Mouse (Mus musculus) embryonic facial prominence, embryonic 13.5 days (tissue): ENCODE results near the gene Tiam2. TPM values are rescaled to one million over a fixed set of nuclear protein-coding genes. Genes with fewer than 3 reads are reported as not detected.

ENCODE experiments used
- ATAC-seq: fragments of 200-750 bp; cut with Nextera tagmentation; 2 replicates; pipeline ENCODE4 v1.8.0; 2017; ENCODE audit warnings: low read depth; ENCODE audit not compliant: insufficient number of reproducible peaks, insufficient read depth, low FRiP score, low TSS enrichment
- H3K27ac ChIP-seq: fragments of 300-500 bp; sonication (generic); 2 replicates; pipeline ENCODE4 v1.5.1; 2015; ENCODE audit warnings: moderate library complexity, mild to moderate bottlenecking, inconsistent platforms
- H3K27me3 ChIP-seq: fragments of 300-500 bp; sonication (generic); 2 replicates; pipeline ENCODE4 v1.6.1; 2015; ENCODE audit warnings: mild to moderate bottlenecking, inconsistent platforms
- H3K36me3 ChIP-seq: fragments of 300-500 bp; sonication (generic); 2 replicates; pipeline ENCODE4 v1.6.1; 2015; ENCODE audit warnings: mild to moderate bottlenecking, inconsistent platforms
- H3K4me1 ChIP-seq: fragments of 300-500 bp; sonication (generic); 2 replicates; pipeline ENCODE4 v1.6.1; 2015; ENCODE audit warnings: inconsistent platforms
- H3K4me2 ChIP-seq: fragments of 300-500 bp; sonication (generic); 2 replicates; pipeline ENCODE4 v1.6.1; 2015; ENCODE audit warnings: moderate library complexity, mild to moderate bottlenecking, inconsistent platforms
- H3K4me3 ChIP-seq: fragments of 300-500 bp; sonication (generic); 2 replicates; pipeline ENCODE4 v1.5.1; 2015; ENCODE audit warnings: mild to moderate bottlenecking, inconsistent platforms
- H3K9ac ChIP-seq: fragments of 300-500 bp; sonication (generic); 2 replicates; pipeline ENCODE4 v1.6.1; 2015; ENCODE audit warnings: mild to moderate bottlenecking, inconsistent platforms
- H3K9me3 ChIP-seq: fragments of 300-500 bp; sonication (generic); 2 replicates; pipeline ENCODE4 v1.6.1; 2016; ENCODE audit warnings: inconsistent platforms
- WGBS: fragments of 180-500 bp; shearing (Covaris S2); methylation state at CpG from one replicate; pipeline ENCODE4 v1.1.7; 2015; ENCODE audit warnings: mixed read lengths; 5-methylcytosine and 5-hydroxymethylcytosine counted together
- polyA plus RNA-seq: library from polyadenylated mRNA; unstranded; fragments of >200 nt; fragmentation: Nextera tagmentation; extraction: Ambion mirVana; gene quantifications from 2 replicates; pipeline ENCODE4 v1.2.1, GENCODE M21; 2015

The Tiam2 gene
- polyA plus RNA-seq, 1 experiment from 2014 or later, result 25.2 TPM

GRCm38 (mm10) chr17:3487721-3488601, 161.6 kb downstream of the Tiam2 start:
- Histone ChIP-seq H3K27ac (no peak overlapping the region), H3K27me3 (no peaks in the 10 kb centered on the region), H3K4me1 (no peaks in the 10 kb centered on the region), H3K9me3 (no peaks in the 10 kb centered on the region), H3K4me2 (no peak overlapping the region), H3K36me3 (peaks cover 46% of the 10 kb centered on the region), H3K4me3 (no peak overlapping the region), H3K9ac (no peak overlapping the region)
- WGBS, result 76% methylated on average over 12 of the region's 12 CpGs
- ATAC-seq, result no peak

GRCm38 (mm10) chr17:3490216-3490895, 164.0 kb downstream of the Tiam2 start:
- Histone ChIP-seq H3K4me2 (no peak overlapping the region), H3K9ac (no peak overlapping the region), H3K4me1 (no peaks in the 10 kb centered on the region), H3K4me3 (no peak overlapping the region), H3K27me3 (no peaks in the 10 kb centered on the region), H3K36me3 (peaks cover 39% of the 10 kb centered on the region), H3K9me3 (no peaks in the 10 kb centered on the region), H3K27ac (no peak overlapping the region)
- ATAC-seq, result no peak
- WGBS, result 88% methylated on average over 11 of the region's 11 CpGs

GRCm38 (mm10) chr17:3491065-3491464, 164.7 kb downstream of the Tiam2 start:
- Histone ChIP-seq H3K27ac (no peak overlapping the region), H3K27me3 (no peaks in the 10 kb centered on the region), H3K9ac (no peak overlapping the region), H3K4me2 (no peak overlapping the region), H3K4me1 (no peaks in the 10 kb centered on the region), H3K36me3 (peaks cover 35% of the 10 kb centered on the region), H3K9me3 (no peaks in the 10 kb centered on the region), H3K4me3 (no peak overlapping the region)
- ATAC-seq, result no peak
- WGBS, result 70% methylated on average over 5 of the region's 5 CpGs

- H3K4me2 ChIP-seq, result no peak overlapping the region
- 89% methylated on average over 6 of the region's 6 CpGs for WGBS
- H3K9me3 ChIP-seq, result no peaks in the 10 kb centered on the region
- peaks cover 31% of the 10 kb centered on the region for H3K36me3 ChIP-seq
- H3K9ac ChIP-seq, result no peak overlapping the region
- no peaks in the 10 kb centered on the region for H3K4me1 ChIP-seq
- H3K4me3 ChIP-seq, result no peak overlapping the region
- H3K27ac ChIP-seq, result no peak overlapping the region
- ATAC-seq, result no peak
- H3K27me3 ChIP-seq, result no peaks in the 10 kb centered on the region
These were observed 165.3 kb downstream of the Tiam2 start for GRCm38 (mm10) chr17:3491667-3492066.

DNA sequence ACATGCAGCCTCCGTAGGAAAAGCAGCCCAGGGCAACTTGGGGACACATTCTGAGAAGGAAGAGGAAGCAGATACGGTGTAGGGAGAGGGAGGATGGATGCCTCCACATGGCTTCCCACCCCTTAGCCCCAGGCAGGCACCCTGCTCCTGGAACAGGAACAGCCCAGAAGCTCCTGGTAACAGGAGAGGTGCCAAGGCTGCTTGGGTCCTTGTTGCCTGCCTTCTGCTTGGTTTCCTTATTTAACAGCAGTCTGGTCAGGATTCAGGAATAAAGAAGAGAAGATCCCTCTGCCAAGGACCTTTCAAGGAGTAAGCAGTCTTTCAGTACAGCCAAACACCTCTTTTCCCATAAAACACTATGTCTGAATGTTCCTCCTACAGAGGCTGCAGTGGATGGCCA, 169.2 kb downstream of the Tiam2 start:
- Histone ChIP-seq H3K4me1 (no peaks in the 10 kb centered on the region), H3K9ac (no peak overlapping the region), H3K9me3 (no peaks in the 10 kb centered on the region), H3K4me2 (no peak overlapping the region), H3K4me3 (no peak overlapping the region), H3K27me3 (no peaks in the 10 kb centered on the region), H3K36me3 (peaks cover 8% of the 10 kb centered on the region), H3K27ac (no peak overlapping the region)
- 22% methylated on average over 2 of the region's 2 CpGs for WGBS
- ATAC-seq, result no peak

DNA sequence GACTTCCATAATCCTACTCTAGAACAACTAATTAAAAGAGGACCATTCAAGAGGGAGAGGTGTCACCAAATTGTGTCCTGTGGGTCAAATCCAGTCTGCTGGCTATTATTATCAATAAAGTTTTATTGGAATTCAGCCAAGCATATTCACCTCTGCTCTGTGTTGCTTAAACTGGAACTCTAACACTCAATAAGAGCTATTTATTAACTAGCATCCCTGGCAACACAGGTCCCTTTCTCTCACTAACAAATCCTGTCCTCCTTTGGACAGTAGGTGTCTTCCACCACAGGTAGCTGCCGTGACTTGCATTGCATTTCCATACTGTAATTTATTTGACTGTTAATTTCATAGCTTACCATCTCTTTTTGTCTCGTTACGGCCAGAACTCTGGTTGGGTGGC, 169.7 kb downstream of the Tiam2 start:
- 88% methylated on average over 3 of the region's 3 CpGs for WGBS
- no peak for ATAC-seq
- no peak overlapping the region for H3K9ac ChIP-seq
- no peak overlapping the region for H3K4me3 ChIP-seq
- H3K27me3 ChIP-seq, result no peaks in the 10 kb centered on the region
- H3K4me2 ChIP-seq, result no peak overlapping the region
- no peaks in the 10 kb centered on the region for H3K9me3 ChIP-seq
- H3K27ac ChIP-seq, result no peak overlapping the region
- peaks cover 10% of the 10 kb centered on the region; the same call in 1 of the 2 replicates for H3K36me3 ChIP-seq
- H3K4me1 ChIP-seq, result no peaks in the 10 kb centered on the region

- Histone ChIP-seq H3K27me3 (no peaks in the 10 kb centered on the region), H3K4me2 (no peak overlapping the region), H3K27ac (no peak overlapping the region), H3K36me3 (peaks cover 16% of the 10 kb centered on the region), H3K9me3 (no peaks in the 10 kb centered on the region), H3K4me1 (no peaks in the 10 kb centered on the region), H3K4me3 (no peak overlapping the region), H3K9ac (no peak overlapping the region)
- ATAC-seq, result no peak
- WGBS, result 29% methylated on average over 3 of the region's 3 CpGs
These were observed 171.7 kb downstream of the Tiam2 start for GRCm38 (mm10) chr17:3498086-3498485.

DNA sequence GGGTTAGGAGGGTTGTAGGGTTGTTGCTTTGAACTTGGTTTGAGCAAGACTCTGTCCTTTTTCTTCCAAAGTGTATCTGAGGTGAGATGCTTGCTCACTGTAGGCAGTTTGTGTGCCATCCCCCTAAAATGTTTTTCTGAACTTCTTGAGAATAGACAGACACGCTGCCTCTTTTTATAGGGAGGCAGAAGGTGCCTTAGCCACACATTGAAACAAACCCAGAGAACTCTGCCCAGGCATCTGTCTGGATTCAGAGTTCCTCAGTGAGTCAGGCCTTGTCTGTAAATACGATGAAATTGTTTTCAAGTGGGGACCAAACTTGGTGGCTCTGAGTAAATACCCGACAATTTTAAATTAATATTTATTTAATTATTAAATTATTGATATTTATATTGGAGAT, 172.2 kb downstream of the Tiam2 start:
- ATAC-seq, result no peak
- no peaks in the 10 kb centered on the region for H3K4me1 ChIP-seq
- H3K4me3 ChIP-seq, result no peak overlapping the region
- no peak overlapping the region for H3K9ac ChIP-seq
- no peaks in the 10 kb centered on the region for H3K27me3 ChIP-seq
- no peak overlapping the region for H3K27ac ChIP-seq
- 92% methylated on average over 3 of the region's 3 CpGs for WGBS
- H3K9me3 ChIP-seq, result no peaks in the 10 kb centered on the region
- H3K36me3 ChIP-seq, result peaks cover 21% of the 10 kb centered on the region
- no peak overlapping the region for H3K4me2 ChIP-seq

DNA sequence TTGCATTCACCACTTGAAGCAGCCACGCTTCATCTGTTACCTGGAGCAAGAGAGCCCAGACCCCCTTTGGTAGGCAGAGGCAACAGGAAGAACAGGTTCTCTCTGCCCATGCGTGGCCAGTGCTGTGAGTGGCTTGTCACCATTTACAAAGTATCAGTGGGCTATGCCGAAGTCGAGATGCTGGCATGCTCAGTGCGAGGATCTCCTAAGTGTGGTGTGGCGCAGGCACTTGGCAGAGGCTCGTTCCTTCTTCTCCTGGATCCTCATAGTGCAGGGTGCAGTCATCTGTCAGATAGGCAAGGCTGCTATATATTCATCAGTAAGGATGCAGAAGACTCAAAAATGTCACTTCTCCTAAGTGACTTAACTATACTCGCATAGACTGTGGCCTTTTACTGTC, 173.1 kb downstream of the Tiam2 start:
- H3K9me3 ChIP-seq, result no peaks in the 10 kb centered on the region
- H3K27ac ChIP-seq, result no peak overlapping the region
- H3K4me1 ChIP-seq, result no peaks in the 10 kb centered on the region
- no peaks in the 10 kb centered on the region for H3K27me3 ChIP-seq
- no peak overlapping the region for H3K4me3 ChIP-seq
- WGBS, result 90% methylated on average over 8 of the region's 8 CpGs
- peaks cover 25% of the 10 kb centered on the region for H3K36me3 ChIP-seq
- no peak for ATAC-seq
- H3K9ac ChIP-seq, result no peak overlapping the region
- no peak overlapping the region for H3K4me2 ChIP-seq

GRCm38 (mm10) chr17:3500076-3500475, 173.7 kb downstream of the Tiam2 start:
- Histone ChIP-seq H3K9me3 (no peaks in the 10 kb centered on the region), H3K4me1 (no peaks in the 10 kb centered on the region), H3K4me2 (no peak overlapping the region), H3K36me3 (peaks cover 27% of the 10 kb centered on the region), H3K27me3 (no peaks in the 10 kb centered on the region), H3K27ac (no peak overlapping the region), H3K4me3 (no peak overlapping the region), H3K9ac (no peak overlapping the region)
- no peak for ATAC-seq
- 93% methylated on average over 6 of the region's 6 CpGs for WGBS

- no peak for ATAC-seq
- Histone ChIP-seq H3K4me3 (no peak overlapping the region), H3K9ac (no peak overlapping the region), H3K27ac (no peak overlapping the region), H3K9me3 (no peaks in the 10 kb centered on the region), H3K4me1 (no peaks in the 10 kb centered on the region), H3K4me2 (no peak overlapping the region), H3K27me3 (no peaks in the 10 kb centered on the region), H3K36me3 (peaks cover 36% of the 10 kb centered on the region)
- WGBS, result 83% methylated on average over 4 of the region's 4 CpGs
These were observed 174.6 kb downstream of the Tiam2 start for GRCm38 (mm10) chr17:3500936-3501335.

DNA sequence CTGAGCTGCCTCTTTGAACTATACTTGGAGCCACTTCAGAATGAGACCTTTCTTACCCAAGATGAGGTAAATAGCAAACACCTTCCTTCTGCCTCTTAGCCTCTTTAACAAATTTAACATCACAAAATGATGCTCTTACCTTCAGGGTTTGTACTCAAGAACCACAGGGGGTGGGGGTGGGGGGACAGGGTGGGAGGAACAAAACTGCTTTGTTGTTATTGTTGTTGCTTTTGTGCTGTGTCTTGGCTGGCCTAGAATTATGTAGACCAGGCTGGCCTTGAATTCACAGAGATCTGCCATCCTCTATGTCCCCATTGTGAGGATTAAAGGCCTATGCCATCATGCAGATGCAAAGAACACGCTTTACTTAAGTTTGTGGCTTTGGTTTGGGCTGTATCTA, 179.3 kb downstream of the Tiam2 start:
- no peak for ATAC-seq
- no peak overlapping the region for H3K4me2 ChIP-seq
- H3K4me3 ChIP-seq, result no peak overlapping the region
- H3K36me3 ChIP-seq, result peaks cover 59% of the 10 kb centered on the region
- no peak overlapping the region for H3K9ac ChIP-seq
- H3K27me3 ChIP-seq, result no peaks in the 10 kb centered on the region
- no peaks in the 10 kb centered on the region for H3K4me1 ChIP-seq
- 93% methylated on average over 1 of the region's 1 CpGs for WGBS
- H3K9me3 ChIP-seq, result no peaks in the 10 kb centered on the region
- no peak overlapping the region for H3K27ac ChIP-seq
